Mouse (Mus musculus) kidney, postnatal 36 days (tissue): ENCODE results near the gene Madd.
A peak's percentile ranks its signal among the peaks of the same experiment; 100 is the strongest.

ENCODE experiments used
- DNase-seq, 2 experiments: peaks; one replicate each; pipeline ENCODE4 v3.0.0; 2021 to 2022; ENCODE audit warnings: mixed read lengths in 2 of 2

Gene Madd

DNA sequence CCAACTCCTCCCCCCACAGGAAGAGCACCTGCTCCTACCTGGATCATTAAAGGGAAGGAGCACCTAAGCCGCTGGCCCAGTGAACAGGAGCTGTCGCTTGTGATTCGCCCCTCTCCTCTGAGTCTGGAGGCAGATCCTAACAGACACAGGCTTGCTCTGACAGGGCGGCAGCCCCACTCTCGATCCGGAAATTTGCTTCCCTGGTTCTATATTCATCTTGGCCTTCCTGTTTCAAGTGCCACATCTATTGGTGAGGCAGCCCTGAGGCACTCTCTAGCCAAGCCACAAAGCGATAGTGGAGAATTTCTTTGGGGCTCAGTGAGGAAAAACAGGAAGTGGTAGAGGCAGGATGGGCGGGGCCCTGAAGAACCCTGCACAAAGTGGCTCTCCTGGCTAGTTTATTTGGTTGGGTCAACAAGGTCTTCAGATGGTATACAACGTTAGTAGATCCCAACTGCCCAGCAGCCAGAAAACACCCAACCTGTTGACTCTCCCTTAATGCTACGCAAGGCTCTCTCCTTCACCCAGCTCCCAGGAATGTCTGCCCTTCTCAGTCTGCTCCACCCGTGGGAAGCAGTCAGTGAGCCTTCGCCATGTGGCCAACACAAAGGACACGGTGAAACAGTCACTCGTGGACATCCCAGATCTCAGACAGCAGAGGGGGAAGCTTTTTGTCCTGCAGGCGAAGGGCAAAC lies at the start of gene Madd:
Gene Madd, minus strand, starts transcription at position 127 of the 695 bp plus-strand sequence.
- DNase-seq: peak; percentile 30 to 60

DNA sequence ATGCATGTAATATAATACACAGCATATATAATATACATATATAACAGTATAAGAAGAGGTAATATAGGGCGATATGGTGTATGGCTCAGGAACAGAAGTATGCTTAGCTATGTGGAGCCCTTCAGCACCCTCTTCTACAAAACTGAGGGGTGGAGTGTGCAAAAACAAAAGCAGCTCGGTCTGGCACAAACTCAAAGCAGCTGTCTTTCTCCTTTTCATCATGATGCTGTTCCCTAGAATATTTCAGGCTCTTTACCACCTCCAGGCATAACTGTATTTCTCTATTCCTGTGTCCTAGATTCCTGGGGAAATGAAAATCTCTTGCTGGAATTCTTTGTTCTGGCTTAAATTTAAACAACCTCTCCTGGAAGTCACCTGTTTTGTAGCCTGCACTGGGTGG lies 46.1 kb upstream of the Madd start:
- DNase-seq: no peak

DNA sequence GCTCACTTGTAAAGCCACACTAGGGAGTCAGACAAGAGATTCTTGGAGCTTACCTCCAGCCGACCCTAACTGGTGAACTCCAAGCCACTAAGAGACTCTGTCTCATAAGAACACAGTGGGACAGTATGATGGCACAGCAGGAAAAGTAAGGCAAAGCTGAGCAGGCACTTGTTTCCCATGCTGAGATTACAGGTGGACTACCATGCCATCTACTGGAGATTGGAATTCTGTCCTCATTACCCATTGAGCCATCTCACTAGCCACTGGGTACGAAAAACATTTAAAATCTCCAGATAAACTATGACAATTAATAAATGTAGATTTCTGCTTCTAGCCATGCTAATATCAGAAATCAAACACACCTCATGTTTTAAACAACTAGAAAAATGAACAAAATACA lies 40.0 kb upstream of the Madd start:
- no peak for DNase-seq

DNA sequence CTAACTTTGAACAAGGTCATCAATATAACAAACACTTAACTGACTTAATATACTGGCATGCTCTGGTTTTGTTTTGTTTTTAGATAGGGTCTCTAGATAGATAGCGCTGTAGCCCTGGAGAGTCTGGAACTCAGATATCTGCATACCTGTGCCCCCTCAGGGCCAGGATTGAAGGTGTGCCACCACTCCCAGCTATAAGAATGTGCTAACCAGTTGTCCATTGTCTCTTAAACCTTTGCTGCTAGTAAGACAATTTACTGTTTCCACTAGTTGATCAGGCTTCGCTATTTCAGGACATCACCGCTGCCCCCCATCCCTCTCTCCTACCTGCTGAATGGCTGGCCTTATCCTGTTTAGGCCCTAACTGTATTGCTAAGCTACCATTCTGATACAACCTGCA lies 36.9 kb upstream of the Madd start:
- DNase-seq: no peak

DNA sequence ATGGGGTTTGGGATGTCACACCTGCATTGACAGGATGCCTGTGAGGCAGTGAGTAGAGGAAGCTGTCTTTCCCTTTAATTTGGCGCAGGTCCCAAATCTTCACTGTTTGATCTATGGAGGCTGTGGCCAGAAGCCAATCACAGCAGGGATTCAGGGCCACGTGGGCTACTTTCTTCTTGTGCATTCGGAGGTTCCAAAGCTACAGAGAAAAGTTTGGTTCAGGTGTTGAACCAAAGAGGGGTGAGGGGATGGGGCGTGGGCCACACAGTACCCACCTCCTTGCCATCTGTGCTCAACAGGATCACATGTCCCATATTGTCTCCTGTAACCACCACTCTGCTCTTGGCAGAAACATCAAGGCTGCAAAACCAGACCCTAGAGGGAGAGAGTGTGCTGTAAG lies 33.4 kb upstream of the Madd start:
- no peak for DNase-seq

DNA sequence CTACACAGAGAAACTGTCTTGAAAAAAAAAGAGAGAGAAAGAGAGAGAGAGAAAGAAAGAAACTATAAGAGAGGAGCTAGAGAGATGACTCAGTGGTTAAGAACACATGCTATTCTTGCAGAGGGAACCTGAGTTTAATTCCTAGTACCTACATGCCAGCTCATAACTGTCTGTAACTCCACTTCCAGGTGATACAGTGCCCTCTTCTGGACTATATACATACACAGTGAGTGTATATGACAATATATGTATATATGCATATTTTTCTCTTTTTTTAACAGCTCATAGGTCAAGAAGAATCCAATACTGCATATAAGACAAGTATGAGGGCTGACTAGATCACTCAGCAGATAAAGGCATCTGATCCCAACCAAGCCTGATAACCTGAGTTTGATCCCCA lies 29.7 kb upstream of the Madd start:
- DNase-seq: no peak

DNA sequence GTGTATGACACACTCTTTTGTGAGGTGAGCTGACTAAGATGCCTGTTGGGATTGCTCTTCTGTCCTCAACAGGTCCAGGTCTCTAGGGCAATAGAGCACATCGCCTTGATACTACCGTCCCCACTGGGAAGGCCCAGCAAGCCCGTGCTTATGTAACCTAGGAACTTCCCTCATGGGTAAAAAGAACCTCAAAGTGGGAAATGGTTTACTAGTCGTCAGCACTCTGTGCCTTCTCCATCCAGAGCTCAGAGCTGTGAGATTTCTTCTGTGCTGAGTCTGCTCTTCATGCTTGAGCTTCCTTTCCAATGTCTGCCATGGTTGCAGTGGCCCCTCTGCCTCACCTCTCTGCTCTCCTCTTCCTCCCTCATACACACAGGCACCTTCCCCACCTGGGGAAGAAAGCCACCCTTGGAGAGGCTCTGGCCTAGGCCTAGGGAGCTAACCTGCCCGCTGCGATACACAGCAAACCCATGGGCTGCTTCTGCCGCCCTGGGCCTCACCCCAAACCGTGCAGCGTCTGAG lies 22.7 kb upstream of the Madd start:
- DNase-seq: no peak

DNA sequence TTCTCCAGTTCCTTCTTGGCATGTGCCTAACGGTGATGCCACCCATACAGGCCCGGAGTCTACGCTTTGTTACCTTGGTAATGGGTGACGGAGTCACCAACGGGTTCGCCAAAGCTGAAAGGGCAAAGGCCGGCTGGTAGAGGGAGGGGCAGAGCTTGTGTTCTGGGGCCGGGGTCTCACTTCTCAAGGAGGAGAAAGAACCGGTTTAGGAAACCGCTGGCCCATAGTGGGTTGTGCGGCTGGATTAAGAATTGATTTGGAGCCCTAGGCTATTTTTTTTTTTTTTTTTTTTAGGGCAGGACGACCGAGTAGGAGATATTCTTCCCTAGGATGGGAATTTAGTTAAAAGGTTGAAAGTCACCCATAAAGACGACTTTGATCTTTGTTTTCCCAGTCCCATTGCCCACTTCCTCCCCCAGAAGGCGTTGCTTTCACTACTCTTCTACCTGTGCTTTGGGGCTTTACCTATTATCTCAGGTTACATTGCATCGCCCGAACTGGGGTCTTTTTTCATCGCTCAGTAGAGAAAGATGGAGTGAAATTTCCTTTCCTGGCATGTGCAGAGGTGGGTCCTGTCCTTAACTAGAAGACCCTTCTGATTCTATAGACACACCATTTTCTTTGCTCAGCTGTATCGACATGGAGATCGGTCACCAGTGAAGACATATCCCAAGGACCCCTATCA lies 19.5 kb upstream of the Madd start:
- DNase-seq: no peak

DNA sequence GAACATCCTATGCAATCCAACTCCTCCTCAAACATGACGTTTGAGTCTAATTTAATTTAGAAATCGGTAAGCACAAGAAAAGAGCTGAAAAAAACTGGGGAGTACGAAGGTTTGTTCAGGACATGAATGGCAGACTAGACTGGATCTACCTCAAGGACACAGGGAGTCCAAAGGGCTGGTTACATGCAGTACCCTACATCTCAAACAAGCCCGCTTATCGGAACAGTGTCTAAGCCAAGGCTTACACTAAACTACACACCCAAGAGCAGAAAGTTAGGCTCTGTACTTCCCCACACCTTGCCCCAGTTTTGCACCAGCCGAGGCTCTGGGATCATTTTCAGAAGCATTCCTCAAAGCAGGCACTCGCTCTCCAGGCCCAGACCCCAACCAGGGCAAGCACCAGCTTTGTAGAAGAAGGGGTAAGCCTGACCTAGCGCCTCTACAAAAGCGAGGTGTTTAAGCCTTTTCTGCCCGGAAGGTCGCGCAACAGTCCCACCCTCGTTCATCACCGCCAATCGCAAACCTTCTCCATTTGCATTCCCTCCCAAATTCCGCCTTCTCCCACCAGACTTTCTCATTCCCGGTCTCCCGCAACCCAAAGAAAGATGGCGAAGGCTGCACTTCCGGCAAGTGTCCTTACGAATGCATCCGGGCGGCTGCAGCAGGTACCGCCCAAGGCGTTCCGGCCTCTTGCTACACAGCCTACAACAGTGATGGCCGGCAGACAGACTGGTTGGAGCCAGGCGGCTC lies 18.8 kb upstream of the Madd start, which contains the start of the genes Nr1h3 and Acp2:
Gene Nr1h3, minus strand, starts transcription at position 613 of the 750 bp plus-strand sequence.
Gene Acp2, plus strand, starts transcription at position 664 of the 750 bp plus-strand sequence.
- peak; percentile 91 to 93 for DNase-seq

DNA sequence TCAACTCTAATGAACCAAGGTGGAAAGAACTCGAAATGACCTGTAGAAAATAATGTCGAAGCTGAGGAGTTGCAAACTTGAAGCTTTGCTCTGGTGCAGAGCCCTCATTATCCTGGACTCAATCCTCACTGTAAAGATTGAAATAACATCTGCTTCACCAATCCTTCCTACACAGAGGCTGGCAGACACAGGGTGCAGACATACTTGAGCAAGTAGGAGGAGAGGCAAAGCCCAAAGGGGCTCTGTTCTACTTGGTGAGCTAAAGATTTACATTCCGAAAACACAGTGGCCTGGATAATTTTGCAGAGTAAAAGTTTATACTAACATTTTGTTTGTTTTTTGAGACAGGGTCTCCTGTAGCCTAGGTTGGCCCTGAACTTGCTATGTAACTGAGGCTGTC lies 15.3 kb upstream of the Madd start:
- no peak for DNase-seq

DNA sequence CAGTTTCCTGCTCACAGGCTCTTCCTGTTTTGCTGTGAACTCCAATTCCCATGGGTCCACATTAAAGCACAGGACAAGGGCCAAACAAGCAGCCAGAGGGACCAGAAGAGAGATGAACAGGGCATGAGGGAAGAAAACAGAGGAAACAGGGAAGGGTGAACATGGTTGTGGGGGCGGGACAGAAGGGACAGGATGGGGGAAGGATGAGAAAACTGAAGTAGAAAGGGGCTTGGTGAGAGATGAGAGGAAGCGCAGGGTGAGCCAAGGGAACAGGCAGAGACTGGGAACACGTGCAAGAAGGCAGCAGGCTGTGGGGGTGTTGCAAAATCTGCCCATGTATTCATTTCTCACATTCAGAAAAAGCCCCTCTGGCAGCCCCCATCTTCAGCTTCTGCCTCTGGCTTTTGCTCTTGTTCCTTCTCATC lies 13.0 kb upstream of the Madd start:
- peak; percentile 44 to 65 for DNase-seq

DNA sequence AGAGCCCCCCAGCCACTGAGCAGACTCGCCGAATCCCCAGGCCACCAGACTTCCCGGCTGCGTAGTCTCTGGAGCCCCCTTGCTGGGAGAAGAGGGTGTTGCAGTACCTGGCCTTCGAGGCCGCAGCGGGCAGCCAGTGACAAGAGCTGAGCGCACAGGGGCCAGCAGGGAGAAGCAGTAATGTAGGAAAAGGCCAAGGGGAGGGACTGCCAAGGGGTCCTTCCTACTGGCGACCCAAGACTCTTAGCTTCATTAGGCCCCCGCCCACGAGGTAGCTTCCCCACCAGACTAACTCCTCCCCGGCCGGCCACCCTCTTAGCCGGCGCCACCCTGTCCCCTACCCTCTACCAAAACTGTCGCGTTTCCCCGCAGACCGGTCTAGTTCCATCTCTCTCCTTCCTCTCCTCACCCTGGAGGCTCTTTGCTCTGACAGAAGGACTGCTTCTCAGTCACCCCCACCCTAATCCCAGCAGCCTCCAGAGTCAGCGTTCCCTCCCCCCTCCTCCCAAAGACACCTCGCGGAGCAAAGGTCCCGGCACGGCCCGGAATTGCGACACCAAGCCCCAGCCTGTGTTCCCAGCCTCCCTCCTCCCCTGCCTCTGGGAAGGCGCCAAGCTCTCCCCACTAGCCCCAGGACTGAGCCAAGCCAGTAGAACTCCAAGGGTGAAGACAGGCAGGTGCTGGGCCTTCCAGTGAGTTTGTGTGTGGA lies 11.1 kb upstream of the Madd start:
- peak; percentile 94 to 95 for DNase-seq

DNA sequence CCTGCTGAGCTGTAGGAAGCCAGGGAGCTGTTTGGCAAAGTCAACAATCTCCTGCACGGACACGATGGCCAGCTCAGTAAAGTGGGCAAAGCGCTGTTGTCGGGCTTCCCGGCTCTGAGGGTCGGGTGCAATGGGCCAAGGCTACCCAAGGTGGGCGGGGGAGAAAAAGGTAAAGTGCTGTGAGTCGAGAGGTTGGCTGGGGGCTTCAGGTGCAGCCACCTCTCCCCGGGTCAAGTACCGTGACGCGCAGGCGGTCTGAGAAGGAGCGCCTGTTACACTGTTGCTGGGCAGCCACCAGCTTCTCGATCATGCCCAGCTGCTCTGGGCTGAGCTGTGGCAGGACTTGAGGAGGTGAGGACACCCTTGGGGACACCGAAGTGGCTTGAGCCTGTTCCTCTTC lies 6.9 kb upstream of the Madd start:
- no peak for DNase-seq

DNA sequence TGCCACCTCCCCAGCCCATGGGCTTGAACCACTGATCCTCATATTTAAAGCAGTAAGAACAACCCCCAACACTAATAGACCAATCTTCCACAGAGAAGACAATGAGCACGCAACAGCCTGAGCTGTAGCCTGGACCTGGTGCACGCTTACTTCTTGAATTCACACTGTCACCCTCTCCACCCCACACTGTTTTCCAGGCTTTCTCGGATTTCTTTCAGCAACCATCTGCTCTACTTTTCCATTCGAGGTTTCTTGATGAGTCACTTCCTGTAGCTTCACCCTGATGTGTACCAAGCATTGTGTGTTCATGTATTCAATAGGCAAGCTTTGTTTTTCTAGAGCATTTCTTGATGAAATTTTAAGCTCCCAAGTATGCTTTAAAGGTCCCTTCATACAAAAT lies 3.8 kb upstream of the Madd start:
- no peak for DNase-seq

DNA sequence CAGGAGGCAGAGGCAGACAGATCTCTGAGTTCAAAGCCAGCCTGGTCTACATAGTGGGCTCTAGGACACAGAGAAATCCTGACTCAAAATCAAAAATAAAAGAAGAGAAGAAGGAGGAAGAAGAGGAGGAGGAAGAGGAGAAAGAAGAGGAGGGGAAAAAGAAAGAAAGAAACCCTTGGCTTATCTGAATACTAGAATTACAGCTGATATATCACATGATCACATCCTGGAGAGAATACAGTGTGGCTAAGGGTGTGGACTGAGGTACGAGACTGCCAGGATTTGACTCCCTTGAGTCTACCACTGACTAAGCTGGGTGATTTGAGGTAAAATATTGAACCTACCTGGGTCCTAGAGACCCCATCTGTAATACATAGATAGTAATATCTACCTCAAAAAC lies 2.6 kb upstream of the Madd start:
- DNase-seq: no peak

DNA sequence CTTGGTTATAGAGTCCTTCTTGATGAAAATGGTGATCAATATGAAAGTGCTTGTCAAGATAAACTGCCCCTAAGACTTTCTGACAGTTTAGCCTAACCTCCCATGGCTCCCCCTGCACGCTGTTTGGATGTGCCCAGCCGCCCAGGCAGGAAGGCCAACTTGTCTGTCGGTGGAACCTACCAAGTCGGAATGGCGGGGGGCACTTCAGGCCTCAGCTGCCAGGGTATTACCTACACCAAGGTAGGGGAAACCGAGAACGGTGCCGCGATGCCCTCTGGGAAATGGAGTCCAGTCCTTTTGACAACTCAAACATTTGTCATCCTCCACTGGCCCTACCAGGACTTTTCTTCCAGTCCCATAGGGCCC lies 506 bp downstream of the Madd start:
- peak; percentile 98 for DNase-seq

DNA sequence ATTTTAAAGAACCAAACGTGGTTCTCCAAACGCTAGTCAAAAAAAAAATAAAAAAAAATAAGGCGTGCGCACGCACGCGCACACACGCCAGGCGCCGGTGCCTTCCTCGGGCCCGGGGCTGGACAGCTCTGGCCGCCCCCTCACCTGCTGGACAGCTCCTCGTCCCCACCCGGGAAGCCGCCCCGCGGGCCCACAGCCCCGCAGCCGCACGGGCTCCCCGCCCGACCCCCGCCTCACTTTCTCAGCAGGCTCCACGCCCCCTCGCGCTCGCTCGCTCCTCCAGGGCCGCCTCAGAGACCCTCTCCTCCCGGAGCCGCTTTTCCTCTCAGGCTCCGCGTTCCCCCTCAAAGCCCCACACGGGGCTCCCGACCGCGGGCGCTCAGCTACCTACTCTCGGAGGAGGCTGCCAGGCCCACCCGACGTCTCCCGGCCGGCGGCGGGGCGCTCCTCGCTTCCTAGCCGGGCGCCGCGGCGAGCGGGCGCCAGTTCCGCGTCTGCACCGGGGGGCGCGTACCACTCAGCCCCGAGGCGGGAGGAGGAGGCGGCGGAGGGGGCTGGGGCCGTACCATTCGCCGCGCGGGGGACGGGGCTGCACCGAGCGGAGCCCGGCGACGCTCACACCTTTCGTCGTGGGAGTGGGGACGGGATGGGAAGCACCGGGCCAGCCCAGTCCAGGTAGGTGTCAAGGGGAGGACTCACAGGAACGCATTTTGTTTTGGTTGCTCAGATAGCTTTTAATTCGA lies 1.1 kb downstream of the Madd start:
- DNase-seq: peak; percentile 70 to 83

DNA sequence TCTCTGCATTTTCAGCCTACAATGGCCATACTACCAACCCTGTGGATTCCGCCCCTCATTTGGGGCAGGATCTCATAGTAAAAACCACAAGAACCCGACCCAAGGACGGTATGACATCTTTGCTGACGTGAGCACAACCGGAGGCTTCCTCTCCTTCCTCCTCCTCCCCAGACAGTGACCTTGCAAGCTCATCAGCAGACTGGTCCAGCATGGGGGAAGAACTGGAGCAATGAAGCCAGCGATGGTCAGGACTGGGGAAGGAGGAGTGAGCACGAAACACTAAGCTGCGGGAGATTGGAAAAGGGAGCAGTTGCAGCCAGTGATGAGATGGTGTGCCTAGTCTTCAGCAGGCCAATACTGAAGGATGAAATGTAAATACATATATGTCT lies 1.6 kb downstream of the Madd start:
- DNase-seq: no peak

DNA sequence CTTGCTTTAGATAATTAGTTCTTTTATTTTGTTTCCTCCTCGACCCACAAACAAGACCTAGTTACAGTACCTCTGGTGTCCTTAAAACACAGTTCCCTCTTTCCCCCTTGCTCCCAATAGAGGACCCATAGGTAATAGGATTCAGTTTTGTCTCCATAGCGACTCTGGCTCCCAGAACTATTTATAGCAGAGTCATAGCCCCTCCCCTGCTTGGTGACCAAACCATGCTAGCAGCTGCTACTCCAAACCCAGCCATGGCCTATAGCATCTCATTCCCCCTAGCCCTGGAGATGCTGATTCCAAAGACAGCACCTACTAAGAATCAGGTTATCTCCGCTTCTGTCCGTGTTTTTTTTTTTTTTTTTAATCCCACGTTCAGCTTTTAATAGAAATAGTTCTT lies 2.9 kb downstream of the Madd start:
- no peak for DNase-seq

DNA sequence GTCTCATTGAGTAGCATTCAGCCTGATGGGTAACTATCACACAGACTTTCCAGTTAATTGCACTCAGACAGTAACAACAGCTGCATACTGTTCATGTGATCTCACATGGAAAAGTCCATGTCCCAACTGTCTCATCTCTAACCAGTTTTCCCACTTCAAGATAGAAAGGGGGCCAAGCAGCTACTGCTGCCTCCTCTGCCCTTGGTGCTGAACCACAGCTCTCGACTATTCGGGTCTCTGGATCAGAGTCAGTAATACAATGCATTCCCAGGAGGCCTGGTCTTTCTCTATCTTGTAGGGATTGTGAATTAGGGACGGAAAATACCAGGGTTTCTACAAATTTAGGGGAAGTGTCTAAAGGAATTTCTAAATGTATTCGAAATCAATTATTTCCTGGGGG lies 3.8 kb downstream of the Madd start:
- DNase-seq: no peak

DNA sequence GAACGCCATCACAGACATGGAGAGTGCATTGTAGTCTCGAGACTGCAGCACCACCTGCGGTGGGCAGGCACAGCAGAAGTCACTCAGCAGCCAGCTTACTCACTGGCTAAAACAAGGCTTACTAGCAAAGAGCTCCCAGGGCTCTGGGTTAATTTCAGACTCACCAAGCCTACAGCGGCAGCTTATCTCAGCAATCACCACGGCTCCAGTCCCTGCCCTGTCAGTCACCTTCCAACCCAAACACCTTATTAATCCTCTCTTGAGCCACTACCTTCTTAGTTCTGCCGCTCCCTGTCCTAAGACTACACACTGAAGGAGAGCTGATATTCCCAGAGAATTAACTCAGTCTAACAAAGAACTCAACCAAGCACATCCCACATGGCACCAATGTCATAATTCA lies 7.4 kb downstream of the Madd start:
- DNase-seq: no peak

DNA sequence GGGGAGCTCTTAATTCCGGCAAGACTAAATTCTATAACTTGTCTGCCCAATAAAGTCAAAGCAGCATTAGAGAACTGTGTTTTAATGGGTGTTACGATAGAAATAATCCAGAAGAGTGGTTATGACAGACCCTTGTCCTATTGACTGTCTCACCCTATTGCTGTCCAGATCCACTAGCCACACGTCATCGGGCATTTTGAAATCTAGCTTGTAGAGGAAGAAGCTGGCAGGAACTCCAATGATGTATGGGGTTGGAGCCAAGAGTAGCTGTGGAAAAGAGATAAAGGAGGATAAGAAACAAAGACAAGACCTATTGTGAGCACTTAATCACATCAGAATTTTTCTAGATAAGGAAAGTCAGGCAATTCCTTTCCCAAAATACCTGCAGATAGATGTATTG lies 8.1 kb downstream of the Madd start:
- no peak for DNase-seq
